Mouse (Mus musculus): ENCODE results near the gene Xk. TPM values are rescaled to one million over a fixed set of nuclear protein-coding genes. Genes with fewer than 3 reads are reported as not detected.
"Not testable (repeated sequence)": the region's sequence is repeated elsewhere in the genome, so short reads cannot be mapped to it uniquely, and the experiment has no call there.

Gene Xk
- polyA plus RNA-seq, 1 experiment from 2014 or later = 3.8 TPM

DNA sequence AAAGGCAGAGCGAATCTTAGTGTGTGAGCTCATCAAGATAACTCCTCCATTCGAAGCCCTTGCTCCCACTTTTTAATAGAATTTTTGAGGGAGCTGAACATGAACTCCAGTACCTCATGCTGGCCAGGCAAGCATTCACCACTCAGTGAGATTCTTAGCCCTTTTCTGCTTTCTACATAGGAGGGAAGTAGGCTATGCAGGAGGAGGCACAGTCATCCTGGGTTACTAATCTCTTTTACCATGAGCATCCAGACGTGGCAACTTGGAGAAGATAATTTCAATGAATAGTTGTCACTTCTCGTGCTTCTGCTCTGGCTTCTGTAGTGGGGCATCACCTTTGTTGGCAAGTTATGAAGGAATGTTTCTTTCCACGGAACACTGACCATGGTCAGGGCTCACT is 15.8 kb upstream of the Xk start, which contains the start of gene Gm14862:
Gene Gm14862 (minus strand): TSS at position 134 of the 400 bp plus-strand sequence.
- H3K4me3 ChIP-seq (replicated peaks; ENCODE audit: low read length) = no peak within 1 kb of the TSS
- no peak within 1 kb of the TSS for H3K9ac ChIP-seq (replicated peaks; ENCODE audit: low read depth, low read length)
- H3K27ac ChIP-seq (ENCODE audit: low read length) = no peak within 1 kb of the TSS
- no peaks in the 10 kb centered on the region for H3K9me3 ChIP-seq (ENCODE audit: control insufficient read depth, low read length)
- no peaks in the 10 kb centered on the region for H3K27me3 ChIP-seq (replicated peaks; ENCODE audit: control insufficient read depth, insufficient read depth, low read length)
- no peak within 1 kb of the TSS for H3K4me2 ChIP-seq (ENCODE audit: low read length)
- ATAC-seq = no peak
- H3K4me1 ChIP-seq (replicated peaks; ENCODE audit: control insufficient read depth, insufficient read depth, low read length) = no peaks in the 10 kb centered on the region
- WGBS = 77% methylated on average over 5 of the region's 5 CpGs
- H3K36me3 ChIP-seq (ENCODE audit: control insufficient read depth, insufficient read depth) = no peaks in the 10 kb centered on the region

DNA sequence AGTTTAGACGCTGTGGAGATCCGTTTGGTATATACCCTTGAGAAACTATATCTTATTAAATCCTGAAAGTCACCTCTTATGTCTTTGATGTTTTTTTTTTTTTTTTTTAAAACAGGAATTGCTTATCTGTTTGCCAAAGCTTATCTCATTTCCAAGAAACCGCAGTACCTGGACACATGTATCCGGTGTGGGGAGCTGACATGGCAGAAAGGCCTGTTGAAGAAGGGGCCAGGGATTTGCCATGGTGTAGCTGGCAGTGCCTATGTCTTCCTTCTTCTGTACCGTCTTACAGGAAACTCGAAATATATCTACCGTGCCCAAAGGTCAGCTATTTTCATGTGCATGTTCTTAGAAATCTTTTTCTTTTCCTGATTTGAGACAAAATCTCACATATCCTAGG is 14.7 kb upstream of the Xk start:
- no peak overlapping the region for H3K9ac ChIP-seq (replicated peaks; ENCODE audit: low read depth, low read length)
- H3K9me3 ChIP-seq (ENCODE audit: control insufficient read depth, low read length) = no peaks in the 10 kb centered on the region
- ATAC-seq = no peak
- no peaks in the 10 kb centered on the region for H3K27me3 ChIP-seq (replicated peaks; ENCODE audit: control insufficient read depth, insufficient read depth, low read length)
- no peak overlapping the region for H3K4me2 ChIP-seq (ENCODE audit: low read length)
- no peaks in the 10 kb centered on the region for H3K36me3 ChIP-seq (ENCODE audit: control insufficient read depth, insufficient read depth)
- 96% methylated on average over 7 of the region's 7 CpGs for WGBS
- no peaks in the 10 kb centered on the region for H3K4me1 ChIP-seq (replicated peaks; ENCODE audit: control insufficient read depth, insufficient read depth, low read length)
- no peak overlapping the region for H3K27ac ChIP-seq (ENCODE audit: low read length)
- no peak overlapping the region for H3K4me3 ChIP-seq (replicated peaks; ENCODE audit: low read length)

DNA sequence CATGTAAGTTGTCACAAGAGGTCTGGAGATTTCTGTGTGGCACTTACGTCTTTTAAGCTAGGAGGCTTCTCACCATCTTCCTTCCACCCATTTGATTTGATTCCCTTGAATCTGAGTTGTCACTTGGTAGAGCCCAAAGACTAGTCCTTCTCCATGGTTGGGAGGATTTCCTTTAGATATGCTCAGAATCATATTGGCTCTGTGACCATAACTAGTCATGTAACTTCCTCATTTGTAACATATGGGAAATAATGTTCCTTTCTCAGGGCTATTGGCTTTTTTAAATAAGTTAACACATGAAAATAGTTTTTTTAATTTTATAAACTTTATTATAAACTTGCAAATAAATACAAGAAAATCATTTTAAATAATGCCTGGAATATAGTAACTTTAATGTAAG is 13.3 kb upstream of the Xk start:
- no peak for ATAC-seq
- WGBS = 50% methylated on average over 1 of the region's 1 CpGs
- Histone ChIP-seq H3K4me1 (replicated peaks; ENCODE audit: control insufficient read depth, insufficient read depth, low read length) (no peaks in the 10 kb centered on the region), H3K27ac (ENCODE audit: low read length) (no peak overlapping the region), H3K27me3 (replicated peaks; ENCODE audit: control insufficient read depth, insufficient read depth, low read length) (no peaks in the 10 kb centered on the region), H3K36me3 (ENCODE audit: control insufficient read depth, insufficient read depth) (no peaks in the 10 kb centered on the region), H3K4me2 (ENCODE audit: low read length) (no peak overlapping the region), H3K9me3 (ENCODE audit: control insufficient read depth, low read length) (no peaks in the 10 kb centered on the region), H3K4me3 (replicated peaks; ENCODE audit: low read length) (no peak overlapping the region), H3K9ac (replicated peaks; ENCODE audit: low read depth, low read length) (no peak overlapping the region)

DNA sequence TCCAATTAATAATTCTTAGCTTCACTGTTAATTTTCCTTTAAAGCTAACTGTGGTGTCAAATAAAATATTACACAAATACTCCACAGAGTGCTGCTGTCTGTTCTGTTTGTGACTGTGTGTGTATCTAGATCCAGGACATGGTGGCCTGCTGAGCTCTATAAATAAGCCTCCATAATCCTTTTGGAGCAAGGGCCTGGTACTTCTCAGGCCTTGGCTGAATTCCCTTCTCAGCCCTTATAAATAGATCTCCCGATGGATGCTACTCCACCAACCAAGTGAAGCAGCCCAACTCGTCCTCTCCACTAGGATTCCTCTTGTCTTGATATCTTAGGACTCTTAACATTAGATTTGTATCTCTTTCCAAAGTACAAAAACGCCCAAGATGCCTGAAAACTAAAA is 1.4 kb upstream of the Xk start:
- Histone ChIP-seq H3K27ac (ENCODE audit: low read length) (no peak overlapping the region), H3K4me1 (replicated peaks; ENCODE audit: control insufficient read depth, insufficient read depth, low read length) (0 out of 2 replicates have a peak, but pooled peaks cover 5% of the 10 kb centered on the region), H3K27me3 (replicated peaks; ENCODE audit: control insufficient read depth, insufficient read depth, low read length) (no peaks in the 10 kb centered on the region), H3K4me2 (ENCODE audit: low read length) (no peak overlapping the region), H3K9ac (replicated peaks; ENCODE audit: low read depth, low read length) (no peak overlapping the region), H3K9me3 (ENCODE audit: control insufficient read depth, low read length) (no peaks in the 10 kb centered on the region), H3K4me3 (replicated peaks; ENCODE audit: low read length) (no peak overlapping the region), H3K36me3 (ENCODE audit: control insufficient read depth, insufficient read depth) (no peaks in the 10 kb centered on the region)
- 63% methylated on average over 3 of the region's 3 CpGs for WGBS
- ATAC-seq = no peak

DNA sequence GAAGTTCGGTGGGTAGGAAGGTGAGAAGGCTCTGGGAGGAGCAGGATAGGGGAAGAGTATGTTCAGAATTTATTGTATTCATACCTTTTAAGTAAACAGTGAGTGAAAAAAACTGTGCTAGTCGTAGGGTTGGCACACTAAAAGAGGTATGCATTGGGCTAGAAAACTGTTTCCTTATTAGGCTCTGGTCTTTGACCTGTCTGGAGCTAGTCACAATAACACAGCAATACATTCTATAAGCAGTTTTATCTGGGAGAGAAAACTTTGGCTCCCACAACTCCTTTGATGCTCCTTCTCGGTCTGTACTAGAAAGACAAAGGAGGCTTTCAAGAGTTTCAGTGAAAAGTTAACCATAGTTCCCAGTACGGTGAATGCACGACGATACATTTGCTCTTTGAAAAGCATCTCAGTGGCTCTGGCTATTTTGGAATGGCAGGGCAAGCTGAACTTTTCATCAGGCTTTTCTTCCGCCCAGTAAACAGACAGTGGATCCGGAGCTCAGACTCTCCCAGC is 553 bp upstream of the Xk start:
- 22% methylated on average over 8 of the region's 8 CpGs for WGBS
- H3K4me2 ChIP-seq (ENCODE audit: low read length) = peak overlapping the region; percentile 54
- H3K4me1 ChIP-seq (replicated peaks; ENCODE audit: control insufficient read depth, insufficient read depth, low read length) = 0 out of 2 replicates have a peak, but pooled peaks cover 5% of the 10 kb centered on the region
- H3K27ac ChIP-seq (ENCODE audit: low read length) = no peak overlapping the region
- H3K36me3 ChIP-seq (ENCODE audit: control insufficient read depth, insufficient read depth) = no peaks in the 10 kb centered on the region
- H3K9me3 ChIP-seq (ENCODE audit: control insufficient read depth, low read length) = no peaks in the 10 kb centered on the region
- ATAC-seq = peak; percentile 43; the same call in 1 of the 2 replicates
- H3K27me3 ChIP-seq (replicated peaks; ENCODE audit: control insufficient read depth, insufficient read depth, low read length) = no peaks in the 10 kb centered on the region
- peak overlapping the region; percentile 71 for H3K9ac ChIP-seq (replicated peaks; ENCODE audit: low read depth, low read length)
- H3K4me3 ChIP-seq (replicated peaks; ENCODE audit: low read length) = peak overlapping the region; percentile 57

DNA sequence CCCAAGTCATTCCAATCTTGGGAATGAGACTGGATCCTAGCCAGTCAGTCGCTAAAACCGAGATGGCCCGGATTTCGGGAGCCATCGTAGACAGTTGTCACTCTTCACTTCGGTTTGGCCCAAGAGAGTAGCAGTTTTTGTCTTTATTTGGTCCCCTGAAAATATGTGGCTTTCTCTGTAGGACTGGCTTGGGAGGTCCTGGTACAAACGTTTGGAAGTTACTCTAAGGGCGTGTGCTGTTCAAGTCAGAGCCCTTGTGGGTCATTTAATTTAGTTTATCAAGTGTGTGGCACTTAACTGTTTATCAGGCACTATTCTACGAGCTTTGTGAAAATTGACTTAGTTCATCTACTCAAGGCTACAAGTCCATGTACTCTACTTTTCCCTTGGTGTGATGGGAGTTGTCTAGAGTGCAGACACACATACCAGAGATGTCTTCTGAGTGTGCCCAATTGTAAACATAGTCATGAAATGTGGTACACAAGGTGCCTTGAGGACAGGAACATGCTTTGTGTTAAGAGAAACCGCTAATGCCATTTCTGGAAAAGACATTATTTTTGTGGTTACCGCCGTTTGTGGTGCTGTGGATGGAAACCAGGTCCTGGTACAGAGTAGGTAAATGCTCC is 934 bp downstream of the Xk start:
- H3K36me3 ChIP-seq (ENCODE audit: control insufficient read depth, insufficient read depth) = no peaks in the 10 kb centered on the region
- 56% methylated on average over 12 of the region's 12 CpGs for WGBS

DNA sequence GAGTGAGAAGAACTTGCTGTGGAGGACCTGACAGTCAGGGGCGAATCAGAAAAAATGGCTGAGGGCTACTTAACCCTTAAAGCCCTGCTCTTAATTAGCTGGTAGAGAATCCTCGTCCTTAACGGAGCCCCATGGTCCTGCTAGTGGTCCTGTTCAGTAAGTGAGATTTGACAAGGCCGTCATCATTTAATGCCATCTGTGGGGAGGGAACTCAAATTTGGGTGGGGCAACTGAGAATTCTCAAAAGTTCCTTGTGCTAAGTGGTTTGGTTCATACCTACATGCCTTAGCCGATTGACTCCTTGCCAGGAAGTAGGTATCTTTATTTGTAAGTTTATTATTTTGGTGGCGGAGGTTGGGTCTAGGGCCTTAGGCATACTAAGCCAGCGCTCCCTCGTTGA is 1.8 kb downstream of the Xk start:
- H3K9me3 ChIP-seq (ENCODE audit: control insufficient read depth, low read length) = no peaks in the 10 kb centered on the region
- H3K27me3 ChIP-seq (replicated peaks; ENCODE audit: control insufficient read depth, insufficient read depth, low read length) = no peaks in the 10 kb centered on the region
- no peaks in the 10 kb centered on the region for H3K36me3 ChIP-seq (ENCODE audit: control insufficient read depth, insufficient read depth)
- no peak overlapping the region for H3K4me3 ChIP-seq (replicated peaks; ENCODE audit: low read length)
- WGBS = 74% methylated on average over 8 of the region's 8 CpGs
- ATAC-seq = no peak
- no peak overlapping the region for H3K27ac ChIP-seq (ENCODE audit: low read length)
- H3K4me2 ChIP-seq (ENCODE audit: low read length) = no peak overlapping the region
- 0 out of 2 replicates have a peak, but pooled peaks cover 5% of the 10 kb centered on the region for H3K4me1 ChIP-seq (replicated peaks; ENCODE audit: control insufficient read depth, insufficient read depth, low read length)
- H3K9ac ChIP-seq (replicated peaks; ENCODE audit: low read depth, low read length) = no peak overlapping the region

More for the DNA sequence above, 934 bp downstream of the Xk start:
- 0 out of 2 replicates have a peak, but pooled peaks cover 5% of the 10 kb centered on the region for H3K4me1 ChIP-seq (replicated peaks; ENCODE audit: control insufficient read depth, insufficient read depth, low read length)
- H3K27ac ChIP-seq (ENCODE audit: low read length) = no peak overlapping the region
- H3K4me3 ChIP-seq (replicated peaks; ENCODE audit: low read length) = peak overlapping the region; percentile 57
- H3K9me3 ChIP-seq (ENCODE audit: control insufficient read depth, low read length) = no peaks in the 10 kb centered on the region
- peak overlapping the region; percentile 54 for H3K4me2 ChIP-seq (ENCODE audit: low read length)
- no peaks in the 10 kb centered on the region for H3K27me3 ChIP-seq (replicated peaks; ENCODE audit: control insufficient read depth, insufficient read depth, low read length)
- ATAC-seq = no peak
- H3K9ac ChIP-seq (replicated peaks; ENCODE audit: low read depth, low read length) = peak overlapping the region; percentile 71

DNA sequence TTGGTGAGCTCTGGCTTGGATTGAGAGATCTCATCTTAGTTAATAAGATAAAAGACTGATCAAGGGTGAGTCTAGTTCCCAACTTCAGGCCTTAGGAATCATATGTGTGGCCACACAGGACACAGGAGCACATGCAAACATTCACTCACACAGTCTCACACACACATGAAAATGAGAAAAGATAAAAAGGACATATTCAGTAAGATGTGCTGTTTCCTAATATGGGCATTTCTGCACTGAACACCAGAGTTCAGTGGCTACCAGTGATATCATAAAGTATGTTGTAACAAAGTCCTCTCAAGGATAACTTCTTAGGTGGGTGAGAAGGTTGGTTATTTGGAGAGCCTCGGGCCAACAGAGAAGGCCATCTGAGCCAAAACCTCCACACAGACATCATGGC is 10.9 kb downstream of the Xk start, which contains the start of gene H2al1m:
Gene H2al1m (plus strand): TSS at position 301 of the 400 bp plus-strand sequence.
- H3K27me3 ChIP-seq (replicated peaks; ENCODE audit: control insufficient read depth, insufficient read depth, low read length); H3K9me3 ChIP-seq (ENCODE audit: control insufficient read depth, low read length); H3K4me3 ChIP-seq (replicated peaks; ENCODE audit: low read length); ATAC-seq; H3K36me3 ChIP-seq (ENCODE audit: control insufficient read depth, insufficient read depth); H3K4me2 ChIP-seq (ENCODE audit: low read length); H3K27ac ChIP-seq (ENCODE audit: low read length); H3K9ac ChIP-seq (replicated peaks; ENCODE audit: low read depth, low read length); H3K4me1 ChIP-seq (replicated peaks; ENCODE audit: control insufficient read depth, insufficient read depth, low read length): not testable (repeated sequence)
- WGBS = no CpG with 5 or more reads among the region's 1 CpGs

DNA sequence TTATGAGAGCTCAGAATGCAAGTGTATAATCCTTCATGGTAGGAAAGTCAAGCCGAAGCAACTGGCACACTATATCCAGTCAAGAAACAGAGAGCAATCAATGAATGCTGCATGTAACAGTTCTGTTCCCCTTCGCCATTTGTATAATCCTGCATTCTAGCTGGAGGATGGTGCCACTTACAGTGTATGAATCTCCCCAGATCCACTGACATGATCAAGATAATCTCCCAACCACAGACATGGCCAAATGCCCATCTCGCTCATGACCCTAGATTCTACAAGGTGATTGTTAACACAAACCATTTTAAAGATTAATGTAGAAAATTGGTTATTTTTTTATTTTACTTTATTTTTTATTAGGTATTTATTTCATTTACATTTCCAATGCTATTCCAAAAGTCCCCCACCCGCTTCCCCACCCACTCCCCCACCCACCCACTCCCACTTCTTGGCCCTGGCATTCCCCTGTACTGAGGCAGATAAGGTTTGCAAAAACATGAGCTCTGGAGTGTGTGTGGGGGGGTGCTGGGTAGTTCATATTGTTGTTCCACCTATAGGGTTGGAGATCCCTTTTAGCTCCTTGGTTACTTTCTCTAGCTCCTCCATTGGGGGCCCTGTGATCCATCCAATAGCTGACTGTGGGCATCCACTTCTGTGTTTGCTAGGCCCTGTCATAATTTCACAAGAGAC is 20.7 kb downstream of the Xk start:
- H3K4me2 ChIP-seq (ENCODE audit: low read length); ATAC-seq; H3K4me3 ChIP-seq (replicated peaks; ENCODE audit: low read length); H3K9me3 ChIP-seq (ENCODE audit: control insufficient read depth, low read length); H3K36me3 ChIP-seq (ENCODE audit: control insufficient read depth, insufficient read depth); H3K9ac ChIP-seq (replicated peaks; ENCODE audit: low read depth, low read length); H3K27me3 ChIP-seq (replicated peaks; ENCODE audit: control insufficient read depth, insufficient read depth, low read length); H3K4me1 ChIP-seq (replicated peaks; ENCODE audit: control insufficient read depth, insufficient read depth, low read length); H3K27ac ChIP-seq (ENCODE audit: low read length): not testable (repeated sequence)
- 86% methylated on average over 3 of the region's 4 CpGs for WGBS

All from forebrain, embryonic 16.5 days (tissue).